Mouse (Mus musculus): ENCODE measurements at regions not wholly inside any gene's neighbourhood (a gene's known extent, or its start where the extent isn't known, plus 50 kb on each side); places are given as distances from the start of the nearest gene placed in this dataset.

DNA sequence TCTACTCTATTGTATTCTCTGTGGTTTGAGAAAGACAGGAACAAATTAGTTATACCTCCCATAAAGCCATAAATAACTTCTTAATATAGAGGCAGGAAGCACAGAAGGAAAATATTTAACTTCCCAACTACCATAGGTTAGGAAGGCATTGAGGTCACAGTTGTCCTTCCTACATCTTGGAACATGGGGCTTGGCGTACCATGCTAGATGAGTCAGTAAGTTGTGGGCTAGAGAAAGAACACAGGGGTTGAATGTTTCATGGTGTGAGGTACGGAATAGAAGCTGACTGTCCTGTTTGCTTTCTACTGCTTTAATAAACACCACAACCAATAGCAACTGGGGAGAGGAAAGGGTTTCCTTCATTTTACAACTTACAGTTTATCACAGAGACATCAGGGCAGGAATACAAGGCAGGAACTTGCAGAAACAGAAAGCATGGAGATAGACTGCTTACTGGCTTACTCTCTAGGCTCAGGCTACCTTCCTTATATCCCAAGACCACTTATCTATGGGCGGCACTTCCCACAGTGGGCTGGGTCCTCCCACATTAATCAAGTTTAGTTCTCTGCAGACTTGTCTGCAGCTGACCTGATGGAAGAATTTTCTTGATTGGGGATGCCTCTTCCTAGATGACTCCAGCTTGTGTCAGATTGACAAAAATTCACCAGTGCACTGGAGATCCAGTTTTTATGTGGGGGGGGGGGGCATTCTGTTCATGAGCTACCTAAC, 82.3 kb upstream of the Tet2 start:
- Histone ChIP-seq H3K4me2 (ENCODE audit: low read depth, low read length) (no peak overlapping the region), H3K27ac (ENCODE audit: low read depth) (no peak overlapping the region), H3K9me3 (ENCODE audit: low read length) (no peaks in the 10 kb centered on the region), H3K4me1 (ENCODE audit: insufficient read depth) (peaks cover 12% of the 10 kb centered on the region; the same call in 1 of the 2 replicates), H3K36me3 (replicated peaks; ENCODE audit: insufficient read depth, low read length) (no peaks in the 10 kb centered on the region), H3K4me3 (ENCODE audit: low read depth, low read length) (no peak overlapping the region), H3K27me3 (ENCODE audit: insufficient read depth, low read length) (no peaks in the 10 kb centered on the region), H3K9ac (replicated peaks) (no peak overlapping the region)
- 64% methylated on average over 3 of the region's 3 CpGs for whole genome bisulfite sequencing (ENCODE audit: insufficient replicate concordance)
- no peak for DNase-seq
- no peak for ATAC-seq
- TF ChIP-seq CTCF (IDR thresholded peaks at IDR 0.05; ENCODE audit: low read depth), result no peak
- TF ChIP-seq EP300 (IDR thresholded peaks at IDR 0.05; ENCODE audit: low read depth), result no peak

- Histone ChIP-seq H3K4me2 (ENCODE audit: low read depth, low read length) (no peak overlapping the region), H3K27me3 (ENCODE audit: insufficient read depth, low read length) (no peaks in the 10 kb centered on the region), H3K9ac (replicated peaks) (no peak overlapping the region), H3K4me3 (ENCODE audit: low read depth, low read length) (no peak overlapping the region), H3K4me1 (ENCODE audit: insufficient read depth) (no peaks in the 10 kb centered on the region), H3K27ac (ENCODE audit: low read depth) (no peak overlapping the region), H3K9me3 (ENCODE audit: low read length) (no peaks in the 10 kb centered on the region), H3K36me3 (replicated peaks; ENCODE audit: insufficient read depth, low read length) (no peaks in the 10 kb centered on the region)
- ATAC-seq (no peak), DNase-seq (no peak)
- TF ChIP-seq EP300 (IDR thresholded peaks at IDR 0.05; ENCODE audit: low read depth), result no peak
- TF ChIP-seq CTCF (IDR thresholded peaks at IDR 0.05; ENCODE audit: low read depth), result no peak
- 82% methylated on average over 5 of the region's 5 CpGs for WGBS (ENCODE audit: insufficient replicate concordance)
Measured at GRCm38 (mm10) chr3:133634306-133634705, 89.4 kb upstream of the Tet2 start.

DNA sequence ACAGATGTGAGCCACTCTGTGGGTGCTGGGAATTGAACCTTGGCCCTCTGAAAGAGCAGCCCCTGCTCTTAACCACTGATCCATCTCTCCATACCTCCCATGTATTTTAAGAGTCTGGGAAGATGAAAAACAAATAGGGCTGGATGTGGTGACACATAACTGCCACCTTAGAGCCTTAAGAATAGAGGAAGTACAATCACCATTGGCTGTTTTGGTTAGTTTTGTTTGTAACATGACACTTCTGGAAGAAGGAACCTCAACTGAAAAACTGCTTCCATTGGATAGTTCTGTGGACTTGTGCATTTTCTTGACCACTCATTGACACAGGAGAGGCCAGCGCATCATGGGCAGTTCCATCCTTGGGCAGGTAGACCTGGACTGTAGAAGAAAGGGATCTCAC, 100.7 kb upstream of the Tet2 start:
- WGBS (ENCODE audit: insufficient replicate concordance), result 96% methylated on average over 1 of the region's 1 CpGs
- no peak for ATAC-seq

DNA sequence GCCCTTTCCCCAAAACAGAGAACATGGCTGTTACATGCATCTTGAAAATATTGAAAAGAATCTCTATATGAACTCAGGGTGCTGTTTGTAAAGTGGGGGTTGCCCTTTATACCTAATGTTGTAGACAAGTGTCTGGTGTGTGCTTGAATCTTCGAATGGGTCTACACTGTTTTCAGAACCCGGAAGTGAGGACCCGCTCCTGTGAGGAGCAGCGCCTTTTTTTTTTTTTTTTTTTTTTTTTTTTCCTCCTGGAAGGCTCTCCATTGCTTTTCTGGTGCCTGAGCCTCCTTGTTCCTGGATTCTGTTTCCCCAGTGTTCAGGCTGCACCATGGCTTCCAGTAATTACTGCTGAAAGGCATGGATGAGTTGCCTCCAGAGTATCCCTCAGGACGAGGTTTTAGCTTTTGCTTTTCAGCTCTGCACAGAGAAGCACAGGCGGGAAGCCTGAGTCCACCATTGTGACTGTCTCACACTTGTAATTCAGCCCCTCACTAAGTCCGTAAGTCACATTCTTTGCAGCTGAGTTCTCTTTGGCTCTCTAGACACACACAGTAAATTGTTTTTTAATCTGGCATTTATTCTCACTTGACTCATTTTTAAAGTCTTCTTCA, 101.6 kb upstream of the Tet2 start:
- Histone ChIP-seq H3K27me3 (ENCODE audit: insufficient read depth, low read length) (no peaks in the 10 kb centered on the region), H3K4me2 (ENCODE audit: low read depth, low read length) (no peak overlapping the region), H3K4me3 (ENCODE audit: low read depth, low read length) (no peak overlapping the region), H3K4me1 (ENCODE audit: insufficient read depth) (no peaks in the 10 kb centered on the region), H3K9me3 (ENCODE audit: low read length) (no peaks in the 10 kb centered on the region), H3K9ac (replicated peaks) (no peak overlapping the region), H3K36me3 (replicated peaks; ENCODE audit: insufficient read depth, low read length) (no peaks in the 10 kb centered on the region), H3K27ac (ENCODE audit: low read depth) (no peak overlapping the region)
- 83% methylated on average over 7 of the region's 7 CpGs for WGBS (ENCODE audit: insufficient replicate concordance)
- no peak for ATAC-seq
- TF ChIP-seq CTCF (IDR thresholded peaks at IDR 0.05; ENCODE audit: low read depth) (no peak), EP300 (IDR thresholded peaks at IDR 0.05; ENCODE audit: low read depth) (no peak)
- DNase-seq, result no peak

More for the DNA sequence above, 100.7 kb upstream of the Tet2 start:
- Histone ChIP-seq H3K36me3 (replicated peaks; ENCODE audit: insufficient read depth, low read length) (no peaks in the 10 kb centered on the region), H3K27me3 (ENCODE audit: insufficient read depth, low read length) (no peaks in the 10 kb centered on the region), H3K27ac (ENCODE audit: low read depth) (no peak overlapping the region), H3K4me1 (ENCODE audit: insufficient read depth) (no peaks in the 10 kb centered on the region), H3K4me3 (ENCODE audit: low read depth, low read length) (no peak overlapping the region), H3K9me3 (ENCODE audit: low read length) (no peaks in the 10 kb centered on the region), H3K9ac (replicated peaks) (no peak overlapping the region), H3K4me2 (ENCODE audit: low read depth, low read length) (no peak overlapping the region)
- DNase-seq, result no peak
- TF ChIP-seq CTCF (IDR thresholded peaks at IDR 0.05; ENCODE audit: low read depth), result no peak
- no peak for TF ChIP-seq EP300 (IDR thresholded peaks at IDR 0.05; ENCODE audit: low read depth)

GRCm38 (mm10) chr3:133650025-133650424, 105.1 kb upstream of the Tet2 start:
- DNase-seq (no peak), ATAC-seq (no peak)
- H3K36me3 ChIP-seq (replicated peaks; ENCODE audit: insufficient read depth, low read length), result no peaks in the 10 kb centered on the region

GRCm38 (mm10) chr3:133651996-133652395, 107.1 kb upstream of the Tet2 start:
- ATAC-seq (no peak), DNase-seq (no peak)
- Histone ChIP-seq H3K9me3 (ENCODE audit: low read length) (no peaks in the 10 kb centered on the region), H3K36me3 (replicated peaks; ENCODE audit: insufficient read depth, low read length) (no peaks in the 10 kb centered on the region), H3K4me2 (ENCODE audit: low read depth, low read length) (no peak overlapping the region), H3K4me3 (ENCODE audit: low read depth, low read length) (no peak overlapping the region), H3K9ac (replicated peaks) (no peak overlapping the region), H3K4me1 (ENCODE audit: insufficient read depth) (no peaks in the 10 kb centered on the region), H3K27me3 (ENCODE audit: insufficient read depth, low read length) (no peaks in the 10 kb centered on the region), H3K27ac (ENCODE audit: low read depth) (no peak overlapping the region)
- 57% methylated on average over 4 of the region's 4 CpGs for WGBS (ENCODE audit: insufficient replicate concordance)
- no peak for TF ChIP-seq CTCF (IDR thresholded peaks at IDR 0.05; ENCODE audit: low read depth)
- no peak for TF ChIP-seq EP300 (IDR thresholded peaks at IDR 0.05; ENCODE audit: low read depth)

More at GRCm38 (mm10) chr3:133650025-133650424, 105.1 kb upstream of the Tet2 start:
- TF ChIP-seq EP300 (IDR thresholded peaks at IDR 0.05; ENCODE audit: low read depth) (no peak), CTCF (IDR thresholded peaks at IDR 0.05; ENCODE audit: low read depth) (no peak)
- H3K9ac ChIP-seq (replicated peaks), result no peak overlapping the region
- H3K4me1 ChIP-seq (ENCODE audit: insufficient read depth), result no peaks in the 10 kb centered on the region
- no peaks in the 10 kb centered on the region for H3K9me3 ChIP-seq (ENCODE audit: low read length)
- H3K27me3 ChIP-seq (ENCODE audit: insufficient read depth, low read length), result no peaks in the 10 kb centered on the region
- no peak overlapping the region for H3K27ac ChIP-seq (ENCODE audit: low read depth)
- no peak overlapping the region for H3K4me3 ChIP-seq (ENCODE audit: low read depth, low read length)
- H3K4me2 ChIP-seq (ENCODE audit: low read depth, low read length), result no peak overlapping the region

Data from liver, postnatal 0 days (tissue).